Mouse (Mus musculus) MEL-GATA-1-ER (cell line): ENCODE measurements around the gene Parp11.
A peak's percentile ranks its signal among the peaks of the same experiment; 100 is the strongest.

ENCODE experiments used
- DNase-seq: peaks from one replicate; pipeline ENCODE4 v3.0.0-alpha.2; 2012; ENCODE audit warnings: low read depth; ENCODE audit errors: extremely low read depth

The Parp11 gene

GRCm38 (mm10) chr6:127447686-127448460 lies 1.2 kb downstream of the Parp11 start:
- DNase-seq, result no peak

DNA sequence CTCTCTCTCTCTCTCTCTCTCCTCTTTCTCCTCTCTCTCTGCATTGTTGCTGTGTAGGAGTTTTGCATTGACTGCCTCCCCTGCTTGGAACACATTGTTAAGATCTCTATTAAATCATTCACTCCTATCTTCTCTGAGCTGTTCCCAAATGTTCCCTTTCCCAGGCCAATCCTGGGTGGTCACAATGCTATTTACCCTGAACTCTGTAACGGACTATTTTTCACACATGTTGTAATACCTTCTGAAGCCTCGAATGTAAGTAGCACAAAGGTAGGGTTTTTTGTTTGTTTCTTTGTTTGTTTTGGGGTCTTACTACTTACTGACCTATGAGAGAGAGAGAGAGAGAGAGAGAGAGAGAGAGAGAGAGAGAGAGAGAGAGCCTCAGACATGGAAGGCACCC lies 2.2 kb downstream of the Parp11 start:
- DNase-seq, result no peak

GRCm38 (mm10) chr6:127449531-127450422 lies 3.1 kb downstream of the Parp11 start:
- no peak for DNase-seq

DNA sequence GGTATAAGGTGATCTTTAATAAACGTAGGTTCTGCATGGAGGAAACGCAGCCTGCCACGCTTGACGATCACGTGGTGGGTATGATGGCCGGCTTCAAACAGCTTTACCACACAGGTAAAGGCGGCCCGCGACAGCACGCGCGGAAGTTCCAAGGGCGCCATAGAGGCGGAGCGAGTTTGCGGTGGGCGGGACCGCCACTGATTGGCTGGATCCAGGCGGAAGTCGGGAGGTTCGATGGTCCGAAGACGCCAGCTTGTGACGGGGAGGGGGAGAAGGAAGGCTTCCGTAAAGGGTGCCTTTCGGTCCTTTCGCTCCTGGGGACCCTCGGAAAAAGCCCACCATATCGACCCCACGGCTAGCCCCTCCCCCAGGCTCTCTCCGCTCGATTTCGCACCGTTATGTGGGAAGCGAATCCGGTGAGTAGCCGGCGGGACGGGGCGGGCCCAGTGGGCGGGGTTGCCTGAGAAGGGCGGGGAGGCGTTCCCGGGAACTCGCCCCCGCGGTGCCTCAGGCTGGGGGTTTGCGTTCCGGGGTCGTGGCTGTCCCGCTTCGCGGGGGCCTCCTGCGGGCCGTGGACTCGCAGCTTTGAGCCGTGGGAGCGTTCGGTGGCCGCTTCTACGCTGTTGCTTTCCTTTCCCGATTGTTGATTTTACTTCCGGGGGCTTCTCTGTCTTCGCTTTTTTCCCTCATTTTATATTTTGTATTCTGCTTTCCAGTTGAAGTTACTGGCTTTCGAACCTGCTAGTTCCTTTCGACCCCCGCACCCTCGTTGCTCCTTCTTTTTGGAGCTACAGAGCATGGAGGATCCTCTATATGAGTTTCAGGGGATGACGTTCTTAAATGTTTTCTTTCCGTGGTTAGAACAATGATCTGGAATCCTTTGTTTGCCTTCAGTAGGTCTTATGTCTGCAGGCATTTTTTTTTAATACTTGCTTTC lies 7.0 kb downstream of the Parp11 start:
- DNase-seq, result peak; percentile 74

DNA sequence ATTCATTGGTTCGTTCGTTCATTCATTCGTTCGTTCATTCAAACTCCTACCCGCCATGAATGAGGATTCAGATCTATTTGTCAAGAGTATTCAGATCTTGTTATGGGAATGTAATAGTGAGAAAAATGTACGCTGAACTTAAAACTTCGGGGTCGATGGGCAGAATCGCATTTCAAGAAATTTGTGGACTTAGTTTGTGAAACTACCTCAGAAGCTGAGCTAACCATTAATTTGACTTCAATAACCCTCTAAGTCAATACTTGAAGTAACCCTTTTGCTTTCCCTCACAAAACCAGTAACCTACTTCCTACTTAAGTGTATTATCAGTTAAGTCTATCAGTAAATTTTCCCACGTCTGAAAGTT lies 7.7 kb downstream of the Parp11 start:
- DNase-seq, result no peak

GRCm38 (mm10) chr6:127454809-127455208 lies 8.2 kb downstream of the Parp11 start:
- no peak for DNase-seq

- DNase-seq, result no peak
Measured at GRCm38 (mm10) chr6:127455440-127455839, 8.8 kb downstream of the Parp11 start.

GRCm38 (mm10) chr6:127456769-127457168 lies 10.1 kb downstream of the Parp11 start:
- no peak for DNase-seq

- no peak for DNase-seq
Measured at GRCm38 (mm10) chr6:127459776-127460175, 13.1 kb downstream of the Parp11 start.

GRCm38 (mm10) chr6:127461491-127461890 lies 14.9 kb downstream of the Parp11 start:
- no peak for DNase-seq

GRCm38 (mm10) chr6:127462251-127462650 lies 15.6 kb downstream of the Parp11 start:
- DNase-seq, result no peak

DNA sequence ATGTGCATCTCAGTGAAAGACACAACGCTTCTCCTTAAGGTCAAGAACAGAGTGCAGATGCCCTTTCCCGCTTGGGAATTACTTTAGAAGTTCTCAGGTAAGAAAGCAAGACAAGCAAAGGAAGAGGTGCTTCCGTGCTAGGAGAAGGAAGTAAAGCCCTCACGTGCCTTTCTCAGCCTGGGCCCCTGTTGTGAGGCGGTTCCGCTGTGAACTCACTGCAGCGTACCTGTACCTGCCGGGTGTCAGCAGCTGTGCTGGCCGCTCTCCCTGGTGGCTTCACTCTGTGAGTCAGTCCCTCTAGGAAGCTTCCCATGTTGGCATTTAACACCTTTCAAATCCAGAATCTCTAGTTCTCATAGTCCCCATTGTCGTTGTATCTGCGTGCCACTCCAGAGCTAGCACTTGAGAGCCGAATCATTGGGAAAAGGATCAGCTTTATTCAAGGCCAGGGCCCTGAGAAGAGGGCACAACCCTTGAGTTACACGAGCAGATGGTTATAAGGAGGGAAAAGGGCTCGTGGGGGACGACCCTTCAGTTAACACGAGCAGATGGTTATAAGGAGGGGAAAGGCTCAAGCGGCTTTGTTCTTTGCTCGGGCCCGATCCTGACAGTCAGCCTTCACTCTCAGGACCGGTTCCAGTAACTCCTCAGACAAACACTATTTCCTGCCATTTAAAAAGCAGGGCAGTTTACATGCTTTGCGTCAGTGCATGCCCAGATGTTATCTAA lies 16.8 kb downstream of the Parp11 start:
- DNase-seq, result no peak

DNA sequence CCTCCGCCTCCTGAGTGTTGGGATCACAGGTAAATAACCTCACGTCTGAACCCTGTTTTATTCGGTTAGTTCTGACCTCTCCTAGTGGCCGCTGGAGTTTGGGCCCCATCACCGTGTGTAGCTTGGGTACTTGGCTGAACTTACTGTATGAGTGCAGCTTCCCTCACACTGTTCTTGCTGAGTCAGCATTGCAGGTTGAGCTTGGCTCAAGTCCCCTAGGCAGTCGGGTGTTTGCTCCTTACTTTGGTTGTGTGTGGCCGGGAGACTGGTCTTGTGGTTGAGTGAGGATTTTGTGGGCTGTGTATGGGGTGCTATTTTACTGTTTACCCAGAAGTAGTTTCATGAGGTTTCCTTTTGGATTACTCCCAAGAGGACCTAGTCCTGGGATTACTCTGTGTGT lies 17.9 kb downstream of the Parp11 start:
- no peak for DNase-seq

GRCm38 (mm10) chr6:127466749-127467310 lies 20.2 kb downstream of the Parp11 start:
- DNase-seq, result no peak

GRCm38 (mm10) chr6:127472078-127472477 lies 25.4 kb downstream of the Parp11 start:
- DNase-seq, result peak; percentile 94

- no peak for DNase-seq
Measured at GRCm38 (mm10) chr6:127473961-127474360, 27.3 kb downstream of the Parp11 start.

DNA sequence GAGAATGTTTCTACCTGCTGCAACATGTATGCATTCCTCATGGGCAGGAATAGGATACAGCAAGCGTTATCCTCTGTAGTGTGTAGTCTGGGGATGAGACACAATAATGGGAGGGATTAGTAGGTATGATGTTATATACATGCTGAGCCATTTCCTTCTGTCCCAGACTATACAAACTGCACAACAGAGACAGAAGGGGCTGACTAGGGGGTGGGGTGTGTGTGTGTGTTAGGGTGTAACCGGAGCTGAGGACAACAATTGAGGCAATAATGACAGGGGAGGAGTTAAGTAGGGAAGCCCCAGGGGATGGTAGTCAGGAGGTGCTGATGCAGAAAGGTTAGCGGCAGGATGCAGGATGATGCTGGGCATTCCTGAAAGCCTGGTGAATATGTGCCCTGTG lies 28.6 kb downstream of the Parp11 start:
- no peak for DNase-seq

DNA sequence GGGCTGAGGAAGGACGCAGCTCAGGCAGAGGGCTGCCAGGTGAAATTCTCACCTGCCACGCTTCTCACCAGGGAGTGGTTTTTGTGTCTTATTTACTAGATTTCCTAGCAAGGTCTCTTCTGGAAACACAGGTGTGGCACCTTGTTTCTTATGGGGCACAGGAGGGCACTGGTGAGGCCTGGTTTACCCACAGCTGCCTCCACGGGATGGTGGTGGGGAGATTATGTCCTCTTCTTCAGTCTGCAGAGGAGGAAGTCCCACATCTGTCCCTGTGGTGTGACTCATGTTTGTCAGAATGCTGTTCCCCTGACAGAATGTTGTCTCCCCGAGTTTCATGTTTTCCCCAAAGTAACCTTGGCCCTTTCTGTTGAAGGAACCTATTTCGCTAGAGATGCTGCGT lies 44.4 kb downstream of the Parp11 start:
- no peak for DNase-seq

GRCm38 (mm10) chr6:127492561-127492960 lies 45.9 kb downstream of the Parp11 start:
- DNase-seq, result no peak

DNA sequence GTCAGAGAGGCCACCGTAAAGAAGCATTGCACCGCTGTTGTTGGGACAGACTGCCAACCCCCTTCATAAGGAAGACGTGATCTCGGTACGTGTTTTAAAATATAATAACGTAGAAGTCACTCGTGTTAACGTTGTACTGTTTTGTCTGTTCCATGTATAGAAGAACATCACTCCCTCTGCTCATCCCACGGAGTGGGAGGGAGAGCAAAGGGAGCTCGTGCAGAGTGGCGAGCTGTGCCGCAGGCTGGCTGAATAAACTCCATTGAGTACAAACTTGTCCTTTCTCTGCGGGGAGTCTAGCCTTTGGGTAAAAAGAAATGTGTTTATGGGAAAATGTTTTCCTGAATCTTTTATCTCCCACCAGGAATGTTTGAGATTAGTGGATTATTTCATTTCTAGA lies 47.1 kb downstream of the Parp11 start:
- DNase-seq, result no peak
